Mouse (Mus musculus) heart, embryonic 14.5 days (tissue): ENCODE data around the gene Mgam. TPM values are rescaled to one million over a fixed set of nuclear protein-coding genes. Genes with fewer than 3 reads are reported as not detected.

Source experiments
- ATAC-seq: fragments of 200-750 bp; cut with Nextera tagmentation; 2 replicates; pipeline ENCODE4 v1.8.0; 2017; ENCODE audit warnings: low read depth, moderate TSS enrichment; ENCODE audit not compliant: insufficient number of reproducible peaks, insufficient read depth, low FRiP score
- H3K27ac ChIP-seq, 2 experiments: fragments of 200-500 bp in 1 of 2; fragments of 300-500 bp in 1 of 2; sonication (generic) in 1 of 2; replicated peaks in 1 of 2; 2 replicates each; pipeline ENCODE4 v1.5.1; 2012 to 2014; ENCODE audit warnings: low read depth in 2 of 2, low read length in 2 of 2, control low read depth in 1 of 2, mild to moderate bottlenecking in 1 of 2, mixed read lengths in 1 of 2; ENCODE audit not compliant: control insufficient read depth in 1 of 2, insufficient read depth in 1 of 2
- H3K27me3 ChIP-seq: fragments of 300-500 bp; sonication (generic); 2 replicates; pipeline ENCODE4 v1.6.1; 2014; ENCODE audit warnings: mild to moderate bottlenecking, low read length, control low read depth; ENCODE audit not compliant: control insufficient read depth, insufficient read depth
- H3K36me3 ChIP-seq: fragments of 300-500 bp; sonication (generic); 2 replicates; pipeline ENCODE4 v1.6.1; 2014; ENCODE audit warnings: mild to moderate bottlenecking, control low read depth, low read length, mixed read lengths; ENCODE audit not compliant: control insufficient read depth, insufficient read depth
- H3K4me1 ChIP-seq, 2 experiments: fragments of 200-500 bp in 1 of 2; fragments of 300-500 bp in 1 of 2; sonication (generic) in 1 of 2; 2 replicates each; pipeline ENCODE4 v1.6.1; 2012 to 2014; ENCODE audit warnings: low read length in 2 of 2, control low read depth in 1 of 2, mixed read lengths in 1 of 2; ENCODE audit not compliant: control insufficient read depth in 2 of 2, insufficient read depth in 2 of 2
- H3K4me2 ChIP-seq: fragments of 300-500 bp; sonication (generic); 2 replicates; pipeline ENCODE4 v1.6.1; 2014; ENCODE audit warnings: mild to moderate bottlenecking, low read length
- H3K4me3 ChIP-seq, 2 experiments: fragments of 200-500 bp in 1 of 2; fragments of 300-500 bp in 1 of 2; sonication (generic) in 1 of 2; 2 replicates each; pipeline ENCODE4 v1.5.1; 2012 to 2014; ENCODE audit warnings: low read length in 2 of 2, mild to moderate bottlenecking in 2 of 2, control low read depth in 1 of 2, low read depth in 1 of 2, moderate library complexity in 1 of 2; ENCODE audit not compliant: control insufficient read depth in 1 of 2, insufficient read depth in 1 of 2
- H3K9ac ChIP-seq: fragments of 300-500 bp; sonication (generic); 2 replicates; pipeline ENCODE4 v1.6.1; 2014; ENCODE audit warnings: mild to moderate bottlenecking, low read length
- H3K9me3 ChIP-seq: fragments of 300-500 bp; sonication (generic); 2 replicates; pipeline ENCODE4 v1.6.1; 2016; ENCODE audit warnings: low read length, control low read depth; ENCODE audit not compliant: control insufficient read depth
- whole genome bisulfite sequencing: fragments of 180-500 bp; shearing (Covaris S2); extraction: QIAGEN DNeasy Blood & Tissue Kit; methylation state at CpG from one replicate; pipeline ENCODE4 v1.1.7; 2014; 5-methylcytosine and 5-hydroxymethylcytosine counted together
- polyA plus RNA-seq: library from polyadenylated mRNA; unstranded; fragments of >200 nt; fragmentation: Nextera tagmentation; extraction: Ambion mirVana; gene quantifications from 2 replicates; pipeline ENCODE4 v1.2.1, GENCODE M21; 2014

Gene Mgam
- polyA plus RNA-seq, 1 experiment from 2014 or later = 0.11 TPM

DNA sequence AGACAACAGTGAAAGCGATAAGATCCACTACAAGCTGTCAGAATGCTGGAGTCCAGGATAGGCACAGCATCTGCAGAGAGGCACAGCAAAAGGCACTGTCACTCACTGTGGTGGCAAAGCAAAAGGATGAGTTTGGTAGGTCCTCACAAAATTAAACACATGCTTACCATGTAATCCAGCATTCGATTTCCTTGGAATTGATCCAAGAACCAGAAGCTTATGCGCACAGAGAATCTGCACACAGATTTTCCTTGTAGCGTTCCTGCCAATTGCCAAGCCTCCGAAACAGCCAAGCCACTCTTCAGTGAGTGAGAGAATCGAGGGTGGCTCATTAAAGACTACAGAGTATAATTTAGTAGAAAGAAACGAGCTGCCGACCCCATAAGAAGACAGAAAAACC lies 18.4 kb upstream of the Mgam start:
- no peaks in the 10 kb centered on the region for H3K4me1 ChIP-seq
- no peak overlapping the region for H3K9ac ChIP-seq
- H3K27me3 ChIP-seq = no peaks in the 10 kb centered on the region
- H3K4me2 ChIP-seq = no peak overlapping the region
- H3K9me3 ChIP-seq = no peaks in the 10 kb centered on the region
- no peak overlapping the region for H3K27ac ChIP-seq
- no peak for ATAC-seq
- H3K36me3 ChIP-seq = no peaks in the 10 kb centered on the region
- H3K4me3 ChIP-seq = no peak overlapping the region
- WGBS = 76% methylated on average over 8 of the region's 8 CpGs

- H3K9me3 ChIP-seq = no peaks in the 10 kb centered on the region
- 79% methylated on average over 4 of the region's 4 CpGs for WGBS
- no peaks in the 10 kb centered on the region for H3K4me1 ChIP-seq
- no peaks in the 10 kb centered on the region for H3K36me3 ChIP-seq
- no peak for ATAC-seq
- no peak within 1 kb of the TSS for H3K27ac ChIP-seq
- no peak within 1 kb of the TSS for H3K4me3 ChIP-seq
- no peaks in the 10 kb centered on the region for H3K27me3 ChIP-seq
- H3K4me2 ChIP-seq = no peak within 1 kb of the TSS
- no peak within 1 kb of the TSS for H3K9ac ChIP-seq
Observed at GRCm38 (mm10) chr6:40613260-40613852, 15.3 kb upstream of the Mgam start, which contains the start of gene Tas2r138. TSS of gene Tas2r138 (minus strand) at chr6:40613310.

DNA sequence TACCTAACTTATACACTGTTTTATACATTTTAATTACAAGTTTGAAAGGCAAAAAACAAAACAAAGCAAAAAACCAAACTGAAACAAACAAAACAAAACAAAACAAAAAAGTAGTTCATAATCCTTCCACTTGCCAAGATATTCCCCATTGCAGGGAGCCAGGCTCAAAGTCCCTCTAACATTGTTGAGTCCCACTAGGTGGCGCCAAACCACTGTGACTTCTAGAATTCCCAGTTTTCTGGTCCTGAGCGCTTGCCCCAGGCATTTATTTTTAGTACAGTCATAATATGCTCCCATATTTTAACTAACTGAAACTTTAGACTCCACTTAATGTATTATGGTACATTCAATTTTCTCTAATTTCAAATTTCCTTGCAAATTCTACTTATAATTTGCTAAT lies 10.7 kb upstream of the Mgam start:
- WGBS = 9% methylated on average over 2 of the region's 2 CpGs
- no peak for ATAC-seq

DNA sequence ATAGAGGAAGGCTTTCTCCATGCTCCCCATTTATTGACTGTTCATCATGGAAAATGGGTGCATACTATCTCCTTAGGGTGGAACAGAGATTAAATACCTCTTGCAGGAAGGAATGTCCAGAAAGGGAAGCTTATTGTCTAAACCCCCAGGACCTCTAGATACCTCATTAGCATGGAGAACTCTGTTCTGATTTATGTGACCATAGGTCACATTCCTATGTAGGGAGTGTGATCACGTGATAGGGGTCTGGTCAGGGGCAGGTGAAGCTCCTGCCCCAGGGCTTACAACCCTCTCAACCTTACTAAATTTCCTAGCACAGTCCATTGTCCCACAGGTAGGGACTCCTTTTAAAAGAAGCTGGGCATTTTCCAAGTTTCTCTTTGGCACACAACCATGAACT lies 2.5 kb upstream of the Mgam start:
- no peak overlapping the region for H3K9ac ChIP-seq
- no peak overlapping the region for H3K4me2 ChIP-seq
- no peak overlapping the region for H3K4me3 ChIP-seq
- H3K27me3 ChIP-seq = no peaks in the 10 kb centered on the region
- H3K9me3 ChIP-seq = no peaks in the 10 kb centered on the region
- ATAC-seq = no peak
- H3K36me3 ChIP-seq = no peaks in the 10 kb centered on the region
- 43% methylated on average over 1 of the region's 1 CpGs for WGBS
- H3K4me1 ChIP-seq = no peaks in the 10 kb centered on the region
- no peak overlapping the region for H3K27ac ChIP-seq

More for the DNA sequence above, 10.7 kb upstream of the Mgam start:
- Histone ChIP-seq H3K4me3 (no peak overlapping the region), H3K9ac (no peak overlapping the region), H3K36me3 (no peaks in the 10 kb centered on the region), H3K4me1 (no peaks in the 10 kb centered on the region), H3K9me3 (no peaks in the 10 kb centered on the region), H3K27ac (no peak overlapping the region), H3K4me2 (no peak overlapping the region), H3K27me3 (no peaks in the 10 kb centered on the region)

- Histone ChIP-seq H3K27me3 (no peaks in the 10 kb centered on the region), H3K9ac (no peak overlapping the region), H3K36me3 (no peaks in the 10 kb centered on the region), H3K4me3 (no peak overlapping the region), H3K4me2 (no peak overlapping the region), H3K9me3 (no peaks in the 10 kb centered on the region), H3K4me1 (no peaks in the 10 kb centered on the region), H3K27ac (no peak overlapping the region)
- WGBS = 84% methylated on average over 1 of the region's 1 CpGs
- no peak for ATAC-seq
Observed at GRCm38 (mm10) chr6:40634640-40635071, 6.0 kb downstream of the Mgam start.

GRCm38 (mm10) chr6:40635559-40635958 lies 6.9 kb downstream of the Mgam start:
- Histone ChIP-seq H3K4me2 (no peak overlapping the region), H3K27me3 (no peaks in the 10 kb centered on the region), H3K9ac (no peak overlapping the region), H3K27ac (no peak overlapping the region), H3K9me3 (no peaks in the 10 kb centered on the region), H3K4me3 (no peak overlapping the region), H3K4me1 (no peaks in the 10 kb centered on the region), H3K36me3 (no peaks in the 10 kb centered on the region)
- no peak for ATAC-seq
- WGBS = 67% methylated on average over 6 of the region's 6 CpGs

DNA sequence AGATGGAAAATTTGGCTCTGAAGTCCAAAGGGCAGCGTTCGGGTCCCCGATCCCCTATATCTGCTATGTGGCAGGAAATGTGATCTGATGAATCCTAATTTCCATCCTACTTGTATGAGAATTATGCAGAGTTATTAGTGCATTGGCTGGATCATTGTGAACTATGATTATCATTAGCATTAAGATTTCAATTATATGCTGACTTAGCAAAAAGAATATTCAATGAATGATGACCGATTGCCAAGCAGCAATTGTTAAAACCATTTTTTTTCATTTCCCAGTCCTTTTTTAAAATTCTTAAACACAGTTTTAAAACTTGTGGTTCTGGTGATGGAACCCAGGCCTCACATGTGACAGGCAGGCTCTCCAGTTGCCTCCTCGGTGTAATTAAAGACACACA lies 9.1 kb downstream of the Mgam start:
- Histone ChIP-seq H3K27ac (no peak overlapping the region), H3K9me3 (no peaks in the 10 kb centered on the region), H3K4me1 (no peaks in the 10 kb centered on the region), H3K4me3 (no peak overlapping the region), H3K36me3 (no peaks in the 10 kb centered on the region), H3K4me2 (no peak overlapping the region), H3K9ac (no peak overlapping the region), H3K27me3 (no peaks in the 10 kb centered on the region)
- 88% methylated on average over 5 of the region's 5 CpGs for WGBS
- no peak for ATAC-seq
